Mouse (Mus musculus) neural tube, embryonic 11.5 days (tissue): Measurements from ENCODE around the gene Cnr1. TPM values are rescaled to one million over a fixed set of nuclear protein-coding genes. Genes with fewer than 3 reads are reported as not detected.

Source experiments
- ATAC-seq: fragments of 200-750 bp; cut with Nextera tagmentation; 2 replicates; pipeline ENCODE4 v1.8.0; 2017; ENCODE audit warnings: moderate number of reproducible peaks, mild to moderate bottlenecking, moderate TSS enrichment, moderate library complexity; ENCODE audit not compliant: insufficient read depth, low FRiP score, low TSS enrichment
- DNase-seq: peaks from one replicate; pipeline ENCODE4 v3.0.0-alpha.2; 2015; ENCODE audit warnings: low spot score
- H3K27ac ChIP-seq: fragments of 300-500 bp; sonication (generic); 2 replicates; pipeline ENCODE4 v1.5.1; 2014; ENCODE audit warnings: low read depth, mild to moderate bottlenecking, low read length
- H3K27me3 ChIP-seq: fragments of 300-500 bp; sonication (generic); 2 replicates; pipeline ENCODE4 v1.6.1; 2014; ENCODE audit warnings: mild to moderate bottlenecking, low read length, mixed read lengths; ENCODE audit not compliant: control insufficient read depth, insufficient read depth
- H3K36me3 ChIP-seq: fragments of 300-500 bp; sonication (generic); 2 replicates; pipeline ENCODE4 v1.6.1; 2014; ENCODE audit warnings: mild to moderate bottlenecking, low read length, moderate library complexity, mixed read lengths; ENCODE audit not compliant: control insufficient read depth, insufficient read depth
- H3K4me1 ChIP-seq: fragments of 300-500 bp; sonication (generic); 2 replicates; pipeline ENCODE4 v1.6.1; 2014; ENCODE audit warnings: low read length, mixed read lengths; ENCODE audit not compliant: control insufficient read depth, insufficient read depth
- H3K4me2 ChIP-seq: fragments of 300-500 bp; sonication (generic); 2 replicates; pipeline ENCODE4 v1.6.1; 2014; ENCODE audit warnings: low read depth, mild to moderate bottlenecking, moderate library complexity
- H3K4me3 ChIP-seq: fragments of 300-500 bp; sonication (generic); 2 replicates; pipeline ENCODE4 v1.5.1; 2014; ENCODE audit warnings: low read depth, low read length
- H3K9ac ChIP-seq: fragments of 300-500 bp; sonication (generic); 2 replicates; pipeline ENCODE4 v1.6.1; 2014; ENCODE audit warnings: mild to moderate bottlenecking, low read length
- H3K9me3 ChIP-seq: fragments of 300-500 bp; sonication (generic); 2 replicates; pipeline ENCODE4 v1.6.1; 2016; ENCODE audit warnings: low read length; ENCODE audit not compliant: control insufficient read depth
- WGBS: fragments of 180-500 bp; shearing (Covaris S2); extraction: QIAGEN DNeasy Blood & Tissue Kit; methylation state at CpG from one replicate; pipeline ENCODE4 v1.1.7; 2014; 5-methylcytosine and 5-hydroxymethylcytosine counted together
- polyA plus RNA-seq: library from polyadenylated mRNA; unstranded; fragments of >200 nt; fragmentation: Nextera tagmentation; extraction: Ambion mirVana; gene quantifications from 2 replicates; pipeline ENCODE4 v1.2.1, GENCODE M21; 2014

The Cnr1 gene
- polyA plus RNA-seq = 20.4 and 22.7 TPM in 2 replicates

- DNase-seq (peak; percentile 86), ATAC-seq (peak; percentile 94)
- peak within 1 kb of the TSS; percentile 84 for H3K9ac ChIP-seq
- H3K4me1 ChIP-seq = 0 out of 2 replicates have a peak, but pooled peaks cover 3% of the 10 kb centered on the region
- H3K4me3 ChIP-seq = peak within 1 kb of the TSS; percentile 57
- no peaks in the 10 kb centered on the region for H3K9me3 ChIP-seq
- H3K27me3 ChIP-seq = peaks cover 20% of the 10 kb centered on the region
- peak within 1 kb of the TSS; percentile 87 for H3K4me2 ChIP-seq
- peak within 1 kb of the TSS; percentile 92 for H3K27ac ChIP-seq
- no peaks in the 10 kb centered on the region for H3K36me3 ChIP-seq
- 0% methylated on average over 46 of the region's 77 CpGs for WGBS
Observed at GRCm38 (mm10) chr4:33924234-33924888, at the start of gene Cnr1. Gene Cnr1, plus strand, starts transcription at chr4:33924593.

GRCm38 (mm10) chr4:33879944-33880343 is 44.4 kb upstream of the Cnr1 start:
- Histone ChIP-seq H3K4me3 (no peak overlapping the region), H3K9ac (no peak overlapping the region), H3K36me3 (no peaks in the 10 kb centered on the region), H3K27ac (no peak overlapping the region), H3K4me2 (no peak overlapping the region), H3K27me3 (no peaks in the 10 kb centered on the region), H3K4me1 (no peaks in the 10 kb centered on the region), H3K9me3 (no peaks in the 10 kb centered on the region)
- no peak for ATAC-seq
- 92% methylated on average over 3 of the region's 3 CpGs for WGBS
- no peak for DNase-seq

- ATAC-seq (no peak), DNase-seq (no peak)
- H3K36me3 ChIP-seq = no peaks in the 10 kb centered on the region
- no peak overlapping the region for H3K4me3 ChIP-seq
- H3K4me2 ChIP-seq = no peak overlapping the region
- no peak overlapping the region for H3K27ac ChIP-seq
- WGBS = 88% methylated on average over 3 of the region's 3 CpGs
- no peak overlapping the region for H3K9ac ChIP-seq
- no peaks in the 10 kb centered on the region for H3K27me3 ChIP-seq
- no peaks in the 10 kb centered on the region for H3K9me3 ChIP-seq
- H3K4me1 ChIP-seq = no peaks in the 10 kb centered on the region
Observed at GRCm38 (mm10) chr4:33886026-33886425, 38.4 kb upstream of the Cnr1 start.

GRCm38 (mm10) chr4:33889976-33890375 is 34.4 kb upstream of the Cnr1 start:
- H3K36me3 ChIP-seq = no peaks in the 10 kb centered on the region
- no peak for ATAC-seq
- no peak overlapping the region for H3K4me3 ChIP-seq
- 69% methylated on average over 2 of the region's 2 CpGs for WGBS
- DNase-seq = no peak
- H3K9ac ChIP-seq = no peak overlapping the region
- H3K9me3 ChIP-seq = no peaks in the 10 kb centered on the region
- H3K27ac ChIP-seq = no peak overlapping the region
- no peaks in the 10 kb centered on the region for H3K27me3 ChIP-seq
- H3K4me1 ChIP-seq = peaks cover 4% of the 10 kb centered on the region; the same call in 1 of the 2 replicates
- H3K4me2 ChIP-seq = no peak overlapping the region

GRCm38 (mm10) chr4:33892178-33892869 is 32.1 kb upstream of the Cnr1 start:
- no peak overlapping the region for H3K4me2 ChIP-seq
- H3K27ac ChIP-seq = no peak overlapping the region
- no peaks in the 10 kb centered on the region for H3K36me3 ChIP-seq
- WGBS = 17% methylated on average over 7 of the region's 7 CpGs
- DNase-seq = no peak
- H3K9ac ChIP-seq = no peak overlapping the region
- no peak overlapping the region for H3K4me3 ChIP-seq
- 0 out of 2 replicates have a peak, but pooled peaks have one; percentile 58 for ATAC-seq
- peaks cover 4% of the 10 kb centered on the region; the same call in 1 of the 2 replicates for H3K4me1 ChIP-seq
- H3K27me3 ChIP-seq = no peaks in the 10 kb centered on the region
- H3K9me3 ChIP-seq = no peaks in the 10 kb centered on the region

- H3K9me3 ChIP-seq = no peaks in the 10 kb centered on the region
- WGBS = 74% methylated on average over 7 of the region's 7 CpGs
- H3K4me2 ChIP-seq = no peak overlapping the region
- no peaks in the 10 kb centered on the region for H3K36me3 ChIP-seq
- DNase-seq (no peak), ATAC-seq (no peak)
- H3K9ac ChIP-seq = no peak overlapping the region
- H3K27me3 ChIP-seq = no peaks in the 10 kb centered on the region
- H3K4me1 ChIP-seq = peaks cover 4% of the 10 kb centered on the region; the same call in 1 of the 2 replicates
- H3K4me3 ChIP-seq = no peak overlapping the region
- H3K27ac ChIP-seq = no peak overlapping the region
Observed at GRCm38 (mm10) chr4:33893841-33894240, 30.6 kb upstream of the Cnr1 start.

GRCm38 (mm10) chr4:33895046-33895445 is 29.3 kb upstream of the Cnr1 start:
- Histone ChIP-seq H3K27me3 (no peaks in the 10 kb centered on the region), H3K9ac (no peak overlapping the region), H3K36me3 (no peaks in the 10 kb centered on the region), H3K9me3 (no peaks in the 10 kb centered on the region), H3K4me1 (peaks cover 4% of the 10 kb centered on the region; the same call in 1 of the 2 replicates), H3K4me2 (no peak overlapping the region), H3K27ac (no peak overlapping the region), H3K4me3 (no peak overlapping the region)
- ATAC-seq (no peak), DNase-seq (no peak)
- WGBS = 80% methylated on average over 8 of the region's 8 CpGs

- H3K27ac ChIP-seq = no peak overlapping the region
- 94% methylated on average over 2 of the region's 2 CpGs for WGBS
Observed at GRCm38 (mm10) chr4:33895491-33895890, 28.9 kb upstream of the Cnr1 start.

GRCm38 (mm10) chr4:33901659-33902058 is 22.7 kb upstream of the Cnr1 start:
- H3K4me2 ChIP-seq = no peak overlapping the region
- H3K27me3 ChIP-seq = no peaks in the 10 kb centered on the region
- no peaks in the 10 kb centered on the region for H3K36me3 ChIP-seq
- H3K9me3 ChIP-seq = no peaks in the 10 kb centered on the region
- ATAC-seq (no peak), DNase-seq (no peak)
- no peak overlapping the region for H3K27ac ChIP-seq
- no peaks in the 10 kb centered on the region for H3K4me1 ChIP-seq
- H3K4me3 ChIP-seq = no peak overlapping the region
- WGBS = 84% methylated on average over 3 of the region's 3 CpGs
- no peak overlapping the region for H3K9ac ChIP-seq

More at GRCm38 (mm10) chr4:33895491-33895890, 28.9 kb upstream of the Cnr1 start:
- H3K36me3 ChIP-seq = no peaks in the 10 kb centered on the region
- ATAC-seq (no peak), DNase-seq (no peak)
- no peaks in the 10 kb centered on the region for H3K9me3 ChIP-seq
- H3K27me3 ChIP-seq = no peaks in the 10 kb centered on the region
- no peak overlapping the region for H3K4me3 ChIP-seq
- H3K4me2 ChIP-seq = no peak overlapping the region
- H3K9ac ChIP-seq = no peak overlapping the region
- peaks cover 4% of the 10 kb centered on the region; the same call in 1 of the 2 replicates for H3K4me1 ChIP-seq
